Comparison of ENCODE assay signal across 27 mouse cellular contexts in the genomic region with DNA sequence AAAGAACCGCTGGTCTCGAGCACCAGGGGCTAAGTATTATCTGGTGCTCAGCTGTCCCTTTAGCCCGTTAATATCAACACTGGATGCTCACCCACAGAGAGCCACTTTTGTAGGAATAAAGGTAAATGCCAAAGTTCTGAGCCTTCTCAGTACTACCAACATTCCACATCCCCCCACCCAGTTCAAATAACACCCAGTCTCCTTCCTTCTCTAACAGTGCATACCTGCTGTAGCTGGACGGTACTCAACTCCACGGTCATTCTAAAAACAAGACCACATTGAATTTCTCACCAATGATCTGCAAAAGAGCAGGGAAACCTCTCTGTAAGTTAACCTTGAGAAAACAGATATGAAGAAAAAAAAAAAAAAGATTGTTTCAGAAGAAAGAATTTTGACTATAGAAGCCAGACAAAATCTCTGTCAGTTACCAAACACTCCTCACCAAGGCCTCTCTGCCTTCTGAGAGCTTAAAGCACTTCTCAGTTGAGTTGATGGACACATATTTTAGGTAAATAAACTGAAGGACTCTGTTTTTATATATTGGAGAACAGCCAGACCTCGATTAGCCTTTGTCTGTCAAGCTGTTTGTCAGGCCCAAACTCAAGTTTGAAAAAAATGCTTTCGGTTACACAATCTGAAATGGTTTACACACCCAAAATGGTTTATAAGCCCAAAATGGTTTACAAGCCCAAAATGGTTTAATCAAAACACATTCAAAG. TPM values are rescaled to one million over a fixed set of nuclear protein-coding genes. Genes with fewer than 3 reads are reported as not detected.
DNase-seq lines count a peak whose midpoint lies in the region; ATAC-seq lines count a peak whose summit lies in the region.
"Had no signal": no experiment of that assay in that cellular context is flagged by ENCODE, and none has a peak within 500 bp of the region (broad histone marks: within the 10 kb centered on the region; RNA-seq: fewer than 3 reads in every experiment).

No protein-coding gene starts in this region.

- 88% methylated on average over 7 of the region's 7 CpGs for WGBS in limb, embryonic 10.5 days
- WGBS in intestine, embryonic 16.5 days = 71% methylated on average over 7 of the region's 7 CpGs

- H3K4me2 ChIP-seq in intestine, embryonic 16.5 days (ENCODE audit: low read depth, low read length) = no peak overlapping the region
- H3K4me2 ChIP-seq: forebrain, embryonic 15.5 days; heart, embryonic 15.5 days; limb, embryonic 13.5 days; liver, embryonic 11.5 days; midbrain, embryonic 12.5 days; neural tube, embryonic 13.5 days; stomach, embryonic 15.5 days had no signal

- H3K9ac ChIP-seq in intestine, embryonic 16.5 days (ENCODE audit: low read depth, low read length) = no peak overlapping the region
- H3K9ac ChIP-seq: forebrain, embryonic 15.5 days; heart, embryonic 15.5 days; limb, embryonic 13.5 days; midbrain, embryonic 12.5 days; neural tube, embryonic 13.5 days; stomach, embryonic 15.5 days had no signal

- no peaks in the 10 kb centered on the region for H3K36me3 ChIP-seq in limb, embryonic 10.5 days
- no peaks in the 10 kb centered on the region for H3K36me3 ChIP-seq in intestine, embryonic 16.5 days (ENCODE audit: control insufficient read depth, insufficient read depth, low read length)
- H3K36me3 ChIP-seq: forebrain, embryonic 15.5 days; heart, embryonic 10.5 days; heart, embryonic 15.5 days; limb, embryonic 13.5 days; midbrain, embryonic 12.5 days; neural tube, embryonic 13.5 days; stomach, embryonic 15.5 days had no signal

- no peak for ATAC-seq in intestine, embryonic 16.5 days
- ATAC-seq: forebrain, embryonic 15.5 days; hindbrain, embryonic 16.5 days had no signal

- H3K27ac ChIP-seq in limb, embryonic 10.5 days = no peak overlapping the region
- H3K27ac ChIP-seq in intestine, embryonic 16.5 days (ENCODE audit: low read length) = no peak overlapping the region
- H3K27ac ChIP-seq: forebrain, embryonic 15.5 days; gastrocnemius, adult 2 months; heart, embryonic 10.5 days; heart, embryonic 15.5 days; layer of hippocampus, adult 2 months; left cerebral cortex, adult 2 months; limb, embryonic 13.5 days; midbrain, embryonic 12.5 days; neural tube, embryonic 13.5 days; stomach, embryonic 15.5 days had no signal

- peaks cover 9% of the 10 kb centered on the region for H3K4me1 ChIP-seq in limb, embryonic 10.5 days
- H3K4me1 ChIP-seq in intestine, embryonic 16.5 days (ENCODE audit: control insufficient read depth, insufficient read depth, low read length) = no peaks in the 10 kb centered on the region
- H3K4me1 ChIP-seq: forebrain, embryonic 15.5 days; heart, embryonic 10.5 days; heart, embryonic 15.5 days; midbrain, embryonic 12.5 days; neural tube, embryonic 13.5 days had no signal

- no peaks in the 10 kb centered on the region for H3K9me3 ChIP-seq in limb, embryonic 10.5 days (replicated peaks)
- no peaks in the 10 kb centered on the region for H3K9me3 ChIP-seq in intestine, embryonic 16.5 days (ENCODE audit: control insufficient read depth, low read length)
- H3K9me3 ChIP-seq: forebrain, embryonic 15.5 days; heart, embryonic 10.5 days; heart, embryonic 15.5 days; limb, embryonic 13.5 days; midbrain, embryonic 12.5 days; neural tube, embryonic 13.5 days; stomach, embryonic 15.5 days had no signal

- H3K4me3 ChIP-seq in limb, embryonic 10.5 days = no peak overlapping the region
- no peak overlapping the region for H3K4me3 ChIP-seq in intestine, embryonic 16.5 days (ENCODE audit: low read length)
- H3K4me3 ChIP-seq: forebrain, embryonic 15.5 days; gastrocnemius, adult 2 months; heart, embryonic 10.5 days; heart, embryonic 15.5 days; layer of hippocampus, adult 2 months; left cerebral cortex, adult 2 months; limb, embryonic 13.5 days; midbrain, embryonic 12.5 days; neural tube, embryonic 13.5 days; stomach, embryonic 15.5 days had no signal

- H3K27me3 ChIP-seq in limb, embryonic 10.5 days (ENCODE audit: low read depth, poor library complexity, severe bottlenecking) = no peaks in the 10 kb centered on the region
- H3K27me3 ChIP-seq in intestine, embryonic 16.5 days (replicated peaks; ENCODE audit: control insufficient read depth, insufficient read depth, low read length) = no peaks in the 10 kb centered on the region
- H3K27me3 ChIP-seq: forebrain, embryonic 15.5 days; heart, embryonic 15.5 days; limb, embryonic 13.5 days; midbrain, embryonic 12.5 days; neural tube, embryonic 13.5 days; stomach, embryonic 15.5 days had no signal

- DNase-seq in heart, adult 11 months = peak; percentile 46
- no peak for DNase-seq in heart, adult 9 months (ENCODE audit: low spot score in 2 of 2)
- DNase-seq in lung, postnatal 25 days (ENCODE audit: low spot score) = peak; percentile 26
- no peak for DNase-seq in lung, adult 18-20 months
- DNase-seq in limb, embryonic 10.5 days (ENCODE audit: low spot score) = peak; percentile 4
- DNase-seq in frontal cortex, postnatal 14 days (ENCODE audit: low spot score in 2 of 2) = no peak
- DNase-seq: adrenal gland, adult 2 months; adrenal gland, postnatal 36 days; cerebellum, adult 18-20 months; cerebellum, postnatal 10 days; gastrocnemius, adult 2 months; kidney, adult 2 months; kidney, postnatal 36 days; right cerebral cortex, postnatal 14 days; thymus, postnatal 14 days had no signal

RNA-seq across cellular contexts. Expression of a gene that starts 29.0 kb away (rescaled TPM):
- polyA plus RNA-seq in limb, embryonic 10.5 days (2016; fragmentation: Nextera tagmentation; extraction: Ambion mirVana) = 12.8 and 16.4 TPM in 2 replicates
- polyA plus RNA-seq in intestine, embryonic 16.5 days (2015; fragmentation: Nextera tagmentation; extraction: Ambion mirVana) = 11.3 and 11.5 TPM in 2 replicates

Comparison
In these comparisons a context has a peak if more than half of its experiments do, and no peak if none do; other contexts are left out.
1. DNase-seq: peak in heart, adult 11 months (single experiment), lung, postnatal 25 days (single experiment) and limb, embryonic 10.5 days (single experiment); none in heart, adult 9 months (0 of 2), lung, adult 18-20 months (0 of 2) and frontal cortex, postnatal 14 days (0 of 2).